In the genomic region with DNA sequence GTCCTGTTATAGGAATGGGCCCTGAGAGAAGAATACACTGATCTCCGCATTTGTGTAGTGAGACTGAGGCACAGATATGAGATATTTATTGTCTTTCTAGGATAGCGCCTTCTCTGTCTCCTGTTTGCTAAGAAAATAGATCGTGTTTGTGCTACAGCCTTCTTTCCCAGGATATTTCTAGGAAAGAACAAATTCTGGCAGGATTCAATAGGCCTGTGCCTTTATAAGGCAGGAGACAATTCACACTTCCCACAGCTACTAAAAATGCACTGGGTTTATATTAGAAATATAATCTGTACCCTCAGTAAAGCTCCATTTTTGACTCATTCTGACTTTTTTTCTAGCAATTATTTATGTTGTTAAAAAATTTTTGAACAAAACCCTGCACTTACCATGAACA, we compare ENCODE assay signal across 17 mouse cellular contexts.
"Had no signal": no experiment of that assay in that cellular context is flagged by ENCODE, and none has a peak within 500 bp of the region (broad histone marks: within the 10 kb centered on the region; RNA-seq: fewer than 3 reads in every experiment).

No protein-coding gene starts in this region.

- DNase-seq: gastrocnemius, postnatal 14 days; gastrocnemius, postnatal 36 days; heart, adult 11 months; heart, adult 2 months; heart, postnatal 14 days; heart, postnatal 36 days; kidney, adult 11 months; kidney, adult 2 months; kidney, adult 9 months; kidney, postnatal 14 days; kidney, postnatal 36 days; layer of hippocampus, adult 9-11 months; layer of hippocampus, postnatal 36 days; left cerebral cortex, postnatal 4 days had no signal

- ATAC-seq: hindbrain, postnatal 0 days; intestine, embryonic 16.5 days; liver, embryonic 12.5 days had no signal
